Mouse (Mus musculus) brown adipose tissue, adult 24 weeks (tissue): ENCODE measurements around the gene Kdsr. TPM values are rescaled to one million over a fixed set of nuclear protein-coding genes. Genes with fewer than 3 reads are reported as not detected.
A peak's percentile ranks its signal among the peaks of the same experiment; 100 is the strongest.

Experiments used
- H3K27ac ChIP-seq: fragments of 200-500 bp; replicated peaks from 2 replicates; pipeline ENCODE4 v1.5.1; 2012; ENCODE audit warnings: low read depth, mild to moderate bottlenecking, low read length
- H3K4me1 ChIP-seq: fragments of 200-500 bp; 2 replicates; pipeline ENCODE4 v1.6.1; 2012; ENCODE audit warnings: low read length, mixed read lengths; ENCODE audit not compliant: control insufficient read depth, insufficient read depth, insufficient read length
- H3K4me3 ChIP-seq: fragments of 200-500 bp; 2 replicates; pipeline ENCODE4 v1.5.1; 2012; ENCODE audit warnings: low read depth, mild to moderate bottlenecking, low read length, moderate library complexity; ENCODE audit not compliant: insufficient read depth
- polyA plus RNA-seq: library from polyadenylated mRNA; stranded (reverse); fragments of >200 nt; gene quantifications from 2 replicates; pipeline ENCODE4 v1.2.4, GENCODE M21; 2012; ENCODE audit not compliant: missing spikeins, insufficient read depth, insufficient read length

Kdsr gene
- polyA plus RNA-seq, 1 experiment = 34.1 TPM

DNA sequence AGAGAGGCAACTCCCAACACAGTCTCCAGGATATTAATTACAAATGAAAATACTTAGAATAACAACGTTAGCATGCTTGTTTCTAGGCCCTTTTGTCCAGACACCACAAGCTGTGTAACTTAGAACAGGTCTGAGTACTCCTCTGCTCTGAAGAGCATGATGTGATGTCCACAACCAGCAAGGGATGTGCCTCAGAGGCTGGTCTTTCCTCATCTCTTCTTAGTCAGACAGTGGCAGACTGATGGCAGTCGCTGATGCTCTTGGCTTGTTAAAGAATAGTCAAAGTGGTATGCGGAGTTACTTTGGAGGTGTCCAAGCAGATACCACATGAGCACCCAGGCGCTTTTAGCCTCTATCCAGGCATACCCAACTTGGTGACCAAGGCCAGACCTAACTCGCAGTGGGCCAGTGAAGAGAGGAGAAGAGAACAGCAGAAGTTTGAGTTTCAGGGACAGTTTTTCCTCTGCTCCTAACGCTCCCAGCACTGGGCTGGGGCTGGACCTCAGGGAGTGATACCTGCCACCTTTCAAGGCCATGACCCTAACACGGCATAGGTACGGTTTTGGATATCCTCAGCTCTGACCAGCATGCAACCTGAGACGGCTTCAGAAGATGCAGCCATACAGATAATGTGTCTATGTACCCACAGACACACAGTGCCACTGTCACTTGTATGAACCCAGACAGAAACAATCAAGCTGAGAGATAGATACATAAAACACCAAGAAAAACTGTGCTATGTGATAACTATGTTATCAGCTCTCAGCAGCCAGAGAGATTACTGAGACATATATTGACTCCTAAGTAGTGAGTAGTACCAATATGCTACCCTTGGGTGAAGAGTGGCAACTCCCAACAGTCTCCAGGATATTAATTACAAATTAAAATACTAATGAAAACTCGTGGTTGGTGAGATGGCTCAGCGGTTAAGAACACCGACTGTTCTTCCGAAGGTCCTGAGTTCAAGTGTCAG lies 44.1 kb downstream of the Kdsr start:
- H3K4me3 ChIP-seq = no peak overlapping the region
- H3K27ac ChIP-seq = no peak overlapping the region
- peaks cover 3% of the 10 kb centered on the region; the same call in 1 of the 2 replicates for H3K4me1 ChIP-seq

DNA sequence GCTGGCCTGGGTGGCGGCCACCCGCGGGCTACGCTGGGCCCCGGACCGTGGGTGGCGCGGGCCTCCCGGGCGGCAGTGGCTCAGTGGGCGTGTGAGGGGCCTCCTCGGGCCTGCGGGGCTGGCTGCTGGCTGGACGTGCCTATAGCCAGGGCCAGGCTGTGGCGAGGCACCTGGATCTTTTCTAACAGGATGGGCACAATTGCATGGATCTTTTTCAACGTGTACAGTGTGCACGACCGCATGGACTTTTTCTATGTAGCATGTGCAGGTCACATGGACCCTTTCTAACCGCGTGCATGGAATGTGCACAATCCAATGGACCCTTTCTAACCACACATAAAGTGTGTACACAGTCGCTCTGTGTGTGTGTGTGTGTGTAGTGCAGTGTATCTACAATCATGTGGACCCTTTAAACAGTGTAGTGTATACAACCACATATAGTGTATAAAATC lies 45.0 kb downstream of the Kdsr start:
- Histone ChIP-seq H3K4me3 (peak overlapping the region; percentile 91), H3K4me1 (peaks cover 3% of the 10 kb centered on the region; the same call in 1 of the 2 replicates), H3K27ac (peak overlapping the region; percentile 72)

DNA sequence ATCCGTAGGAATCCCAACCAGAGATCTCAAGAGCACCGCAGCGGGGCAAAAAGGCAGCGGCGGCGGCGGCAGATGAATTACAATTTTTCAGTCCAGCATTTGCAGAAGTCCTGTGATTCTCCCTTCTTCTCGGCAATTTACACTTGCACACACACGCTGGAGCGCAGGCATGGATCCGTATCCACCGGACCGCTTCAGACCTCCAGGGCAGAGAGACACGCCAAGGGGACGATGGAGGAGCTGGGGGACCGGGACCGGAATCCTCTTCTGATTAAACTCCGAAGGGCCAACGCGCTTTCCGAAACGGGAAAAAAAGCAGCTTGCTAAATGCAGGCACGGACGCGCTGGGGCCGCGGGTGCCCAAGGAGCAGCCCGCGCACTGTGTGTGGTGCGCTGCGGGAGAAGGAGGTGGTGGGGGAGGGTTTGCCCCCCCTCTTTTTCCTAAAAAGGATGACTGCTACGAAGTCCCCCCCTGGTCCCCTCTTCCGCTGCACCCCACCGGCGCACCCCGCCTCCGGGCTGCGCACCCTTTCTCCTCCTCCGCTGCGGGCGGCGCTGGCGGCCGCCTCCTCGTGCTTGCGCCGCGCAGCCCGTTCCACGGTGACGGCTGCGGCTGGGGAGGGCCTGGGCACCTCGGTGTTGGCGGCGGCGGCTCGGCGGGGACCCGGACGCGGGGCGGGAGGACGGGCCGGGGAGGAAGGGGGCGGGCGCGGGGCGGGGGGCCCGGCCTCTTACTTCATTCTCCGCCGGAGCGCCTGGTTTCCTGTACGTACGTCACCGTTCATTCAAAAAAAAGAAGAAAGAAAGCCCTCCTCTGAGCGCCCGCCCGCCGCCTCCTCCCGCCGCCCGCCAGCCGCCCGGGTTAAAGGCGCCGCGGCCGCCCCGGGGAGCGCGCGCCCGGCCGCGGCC lies 45.7 kb downstream of the Kdsr start, which contains the start of gene Bcl2:
Gene Bcl2 (minus strand): TSS at position 654 of the 909 bp plus-strand sequence.
- H3K4me1 ChIP-seq = peaks cover 3% of the 10 kb centered on the region; the same call in 1 of the 2 replicates
- H3K4me3 ChIP-seq = peak within 1 kb of the TSS; percentile 91

DNA sequence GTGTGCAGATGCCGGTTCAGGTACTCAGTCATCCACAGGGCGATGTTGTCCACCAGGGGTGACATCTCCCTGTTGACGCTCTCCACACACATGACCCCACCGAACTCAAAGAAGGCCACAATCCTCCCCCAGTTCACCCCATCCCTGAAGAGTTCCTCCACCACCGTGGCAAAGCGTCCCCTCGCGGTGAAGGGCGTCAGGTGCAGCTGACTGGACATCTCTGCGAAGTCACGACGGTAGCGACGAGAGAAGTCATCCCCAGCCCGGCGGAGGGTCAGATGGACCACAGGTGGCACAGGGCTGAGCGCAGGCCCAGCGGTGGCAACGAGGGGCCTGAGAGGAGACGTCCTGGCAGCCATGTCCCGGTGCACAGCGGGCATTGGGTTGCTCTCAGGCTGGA lies 47.2 kb downstream of the Kdsr start:
- Histone ChIP-seq H3K4me1 (peaks cover 3% of the 10 kb centered on the region; the same call in 1 of the 2 replicates), H3K27ac (no peak overlapping the region), H3K4me3 (peak overlapping the region; percentile 56)

More for the DNA sequence above, 45.7 kb downstream of the Kdsr start, which contains the start of gene Bcl2:
- H3K27ac ChIP-seq = peak within 1 kb of the TSS; percentile 72

DNA sequence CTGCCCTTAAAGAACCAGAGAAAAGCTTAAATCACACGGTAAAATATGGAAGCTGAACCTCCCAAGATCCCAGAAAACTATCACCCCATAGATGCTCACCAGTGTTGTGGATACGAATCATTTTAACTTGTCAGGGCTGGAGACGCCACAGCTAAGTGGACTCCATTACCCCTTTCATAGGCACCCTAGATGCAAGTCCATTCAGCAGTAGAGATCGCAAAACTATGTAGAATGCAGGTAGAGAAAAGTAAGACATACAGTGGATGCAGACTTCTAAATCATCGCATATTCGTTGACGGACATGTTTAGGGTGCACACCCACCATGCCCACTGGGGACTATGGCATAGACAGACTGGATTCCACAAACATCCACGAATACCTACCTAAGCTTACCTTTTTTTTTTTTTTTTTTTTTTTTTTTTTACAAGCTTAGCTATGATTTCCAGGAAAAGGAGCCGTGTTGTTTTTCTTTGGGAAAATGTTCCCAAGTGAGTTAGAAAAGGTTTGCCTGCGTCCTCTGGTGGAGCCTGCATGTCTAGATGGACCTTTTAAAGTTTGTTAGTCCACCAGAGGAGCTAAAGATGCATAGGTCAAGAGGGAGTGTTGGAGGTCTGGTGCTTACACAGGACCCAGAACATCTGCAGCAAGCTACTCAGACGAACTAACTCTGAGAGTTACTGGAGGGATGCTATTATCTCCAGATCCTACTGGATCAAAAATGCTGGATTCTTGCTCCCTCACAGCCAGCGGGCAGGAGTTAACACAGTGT lies 48.0 kb downstream of the Kdsr start:
- no peak overlapping the region for H3K27ac ChIP-seq
- H3K4me3 ChIP-seq = peak overlapping the region; percentile 56; the same call in 1 of the 2 replicates
- H3K4me1 ChIP-seq = peaks cover 3% of the 10 kb centered on the region; the same call in 1 of the 2 replicates

DNA sequence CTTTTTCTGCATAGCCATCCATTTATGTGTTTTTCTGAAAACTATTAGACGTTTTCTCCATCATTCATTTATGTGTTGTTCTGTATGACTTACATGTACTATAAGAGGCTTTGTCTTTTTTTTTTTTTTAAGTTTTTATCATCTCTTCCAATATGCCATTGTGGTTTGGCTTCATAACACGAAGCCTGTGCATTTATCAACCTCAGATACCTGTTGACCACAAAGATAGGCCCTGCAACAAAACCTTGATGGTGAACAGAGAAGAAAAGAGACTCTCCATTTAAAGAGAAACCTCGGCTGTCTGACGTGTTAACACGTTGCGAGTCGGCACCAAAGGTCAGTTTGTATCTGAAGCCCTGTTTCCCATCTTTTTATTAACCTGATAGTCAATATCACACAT lies 49.3 kb downstream of the Kdsr start:
- peaks cover 3% of the 10 kb centered on the region; the same call in 1 of the 2 replicates for H3K4me1 ChIP-seq
- H3K4me3 ChIP-seq = no peak overlapping the region
- H3K27ac ChIP-seq = no peak overlapping the region

DNA sequence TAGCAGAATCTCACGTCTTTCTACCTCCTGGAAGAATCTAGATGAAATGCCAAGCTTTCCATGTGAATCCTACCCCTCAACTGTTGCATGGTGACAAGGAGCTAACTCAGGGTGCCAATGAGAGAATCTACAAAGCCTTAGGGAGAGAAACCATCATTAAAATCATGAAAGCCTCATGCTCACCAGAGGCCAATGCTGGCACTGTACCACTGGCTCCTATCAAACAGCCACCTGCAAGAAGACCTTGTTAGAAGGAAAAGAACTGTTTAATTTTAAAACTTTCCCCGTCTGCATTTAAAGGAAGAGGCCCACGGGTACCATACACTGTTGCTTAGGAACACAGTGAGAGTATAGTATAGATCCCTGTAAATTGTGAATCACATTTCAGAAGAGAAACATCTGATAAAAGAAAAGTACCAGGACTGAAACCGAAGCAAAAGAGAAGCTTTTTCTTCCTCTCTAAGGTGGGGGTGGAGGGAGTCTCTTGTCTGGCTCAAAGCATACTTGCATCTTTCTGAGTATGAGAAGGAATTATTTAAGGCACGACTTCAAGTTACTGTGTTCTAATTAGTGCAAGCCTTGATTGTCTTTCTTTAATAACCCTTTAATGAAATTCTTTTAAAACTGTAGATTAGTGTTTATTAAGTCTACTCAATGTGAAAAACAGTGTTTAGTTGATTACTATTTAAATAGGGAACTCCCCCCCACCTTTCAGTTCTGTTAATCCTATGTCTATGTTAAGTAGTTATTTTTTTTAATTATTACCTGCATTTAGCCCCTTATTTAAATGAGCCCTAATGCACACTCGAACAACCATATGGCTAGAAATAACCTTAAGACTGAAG lies 52.3 kb downstream of the Kdsr start:
- peaks cover 3% of the 10 kb centered on the region; the same call in 1 of the 2 replicates for H3K4me1 ChIP-seq
- no peak overlapping the region for H3K4me3 ChIP-seq
- H3K27ac ChIP-seq = no peak overlapping the region

DNA sequence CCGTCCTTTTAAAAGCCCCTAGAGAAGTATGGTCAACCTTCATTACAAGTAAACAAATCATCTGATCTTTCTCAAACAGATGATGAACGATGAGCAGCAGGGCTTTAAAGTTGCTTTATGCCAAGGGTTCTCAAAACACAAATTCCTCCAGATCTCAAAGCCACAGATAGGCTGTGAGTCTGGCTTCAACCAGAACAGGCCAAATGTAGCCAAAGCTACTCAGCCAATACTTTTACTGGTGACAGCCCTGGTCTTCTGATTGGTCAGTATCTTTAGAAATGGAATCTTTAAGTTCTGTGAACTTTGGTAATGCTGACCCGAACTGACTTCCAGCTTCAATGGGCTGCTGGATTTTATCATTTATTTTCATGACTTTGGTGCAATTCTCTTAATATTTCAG lies 56.3 kb downstream of the Kdsr start:
- Histone ChIP-seq H3K4me1 (no peaks in the 10 kb centered on the region), H3K27ac (no peak overlapping the region), H3K4me3 (no peak overlapping the region)

DNA sequence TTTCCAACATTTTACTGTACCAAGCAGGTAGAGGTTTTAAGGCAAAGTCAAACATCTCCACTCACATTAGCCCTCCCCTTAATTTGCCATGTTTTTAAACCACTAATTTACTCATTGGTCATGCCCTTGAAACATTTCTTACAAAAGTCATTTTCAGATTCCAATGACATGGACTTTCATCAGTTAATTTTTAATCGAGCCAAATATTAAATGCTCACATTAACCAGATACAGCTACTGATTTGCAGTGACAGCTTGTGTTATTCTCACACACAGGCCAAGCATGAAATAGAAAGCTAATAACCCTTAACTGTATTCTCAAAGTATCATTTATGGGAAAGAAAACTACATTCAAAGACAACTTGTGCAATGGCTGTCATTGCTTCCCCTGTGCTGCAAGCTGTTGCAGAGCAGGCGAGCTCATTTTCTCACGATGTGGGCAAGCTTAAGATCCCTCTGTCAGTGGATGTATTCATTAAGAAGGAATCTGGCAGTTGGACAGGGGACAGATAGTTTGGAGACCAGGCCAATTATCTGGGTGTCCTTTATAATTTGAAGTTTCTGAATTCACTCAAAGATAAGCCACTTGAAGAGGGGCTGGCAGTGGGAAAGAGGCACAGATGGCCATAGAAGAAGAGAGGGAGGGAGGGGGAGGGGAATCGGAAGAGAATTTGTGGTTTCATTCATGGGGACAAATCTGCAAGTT lies 56.9 kb downstream of the Kdsr start:
- Histone ChIP-seq H3K4me1 (no peaks in the 10 kb centered on the region), H3K4me3 (no peak overlapping the region), H3K27ac (no peak overlapping the region)

DNA sequence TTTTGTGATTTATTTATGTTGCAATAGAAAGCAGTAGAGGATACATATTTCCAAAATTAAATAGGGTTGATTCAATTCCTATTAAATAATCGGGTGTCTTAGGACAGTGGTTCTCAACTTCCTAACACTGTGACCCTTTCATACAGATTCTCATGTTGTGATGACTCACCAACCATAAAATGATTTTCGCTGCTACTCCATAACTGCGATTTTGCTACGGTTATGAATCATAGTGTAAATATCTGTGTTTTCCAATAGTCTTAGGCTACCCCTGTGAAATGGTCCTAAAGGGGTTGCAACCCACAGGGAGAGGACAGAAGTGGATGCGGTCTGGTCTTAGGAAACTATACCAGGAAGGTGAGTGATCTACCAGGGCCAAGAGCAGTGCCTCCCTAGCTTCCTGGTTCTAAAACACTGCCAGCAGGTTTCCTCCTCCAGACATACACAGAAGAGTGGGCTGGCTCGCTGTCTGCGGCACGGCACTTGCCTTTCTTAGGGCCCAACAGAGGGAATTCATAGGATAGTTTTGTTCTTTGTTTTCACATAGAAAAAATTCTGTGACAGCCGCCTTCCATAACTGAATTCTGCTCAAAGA lies 58.9 kb downstream of the Kdsr start:
- H3K4me3 ChIP-seq = no peak overlapping the region
- H3K27ac ChIP-seq = no peak overlapping the region
- peaks cover 1% of the 10 kb centered on the region; the same call in 1 of the 2 replicates for H3K4me1 ChIP-seq

DNA sequence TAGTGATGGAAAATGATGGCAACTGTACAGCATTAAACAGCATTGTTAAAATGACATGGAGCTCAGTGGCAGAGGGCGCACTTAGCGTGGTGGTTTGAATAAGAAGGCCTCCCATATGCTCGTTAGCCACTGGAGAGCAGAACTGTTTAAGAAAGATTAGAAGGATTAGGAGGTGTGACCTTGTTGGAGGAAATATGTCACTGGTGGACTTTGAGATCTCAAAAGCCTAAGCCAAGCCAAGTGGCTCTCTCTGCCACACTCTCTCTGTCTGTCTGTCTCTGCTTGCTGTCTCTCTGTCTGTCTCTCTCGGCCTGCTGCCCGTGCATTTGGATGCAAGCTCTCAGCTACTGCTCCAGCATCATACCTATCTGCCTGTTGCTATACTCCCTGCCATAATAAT lies 63.1 kb downstream of the Kdsr start:
- Histone ChIP-seq H3K27ac (no peak overlapping the region), H3K4me1 (peaks cover 13% of the 10 kb centered on the region; the same call in 1 of the 2 replicates), H3K4me3 (no peak overlapping the region)

DNA sequence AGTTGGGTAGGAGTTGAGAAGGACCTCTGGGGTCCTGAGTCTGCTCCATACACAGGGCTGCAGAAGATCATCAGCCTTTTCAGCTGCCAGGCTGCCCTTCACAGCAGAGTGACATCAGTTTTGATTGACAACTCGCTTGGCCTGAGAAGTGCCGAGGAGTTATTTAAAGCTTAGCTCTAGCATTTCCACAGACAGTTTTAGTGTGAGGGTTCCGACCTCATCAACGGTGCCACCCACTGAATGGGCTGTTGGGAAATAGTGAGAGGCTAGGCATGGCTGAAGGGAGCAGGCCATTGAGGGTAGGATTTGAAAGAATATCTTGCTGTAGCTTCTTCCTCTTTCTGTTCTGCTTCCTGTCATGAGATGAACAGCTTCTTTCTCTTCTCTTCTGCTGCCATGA lies 63.9 kb downstream of the Kdsr start:
- no peak overlapping the region for H3K4me3 ChIP-seq
- no peak overlapping the region for H3K27ac ChIP-seq
- H3K4me1 ChIP-seq = peaks cover 13% of the 10 kb centered on the region; the same call in 1 of the 2 replicates

DNA sequence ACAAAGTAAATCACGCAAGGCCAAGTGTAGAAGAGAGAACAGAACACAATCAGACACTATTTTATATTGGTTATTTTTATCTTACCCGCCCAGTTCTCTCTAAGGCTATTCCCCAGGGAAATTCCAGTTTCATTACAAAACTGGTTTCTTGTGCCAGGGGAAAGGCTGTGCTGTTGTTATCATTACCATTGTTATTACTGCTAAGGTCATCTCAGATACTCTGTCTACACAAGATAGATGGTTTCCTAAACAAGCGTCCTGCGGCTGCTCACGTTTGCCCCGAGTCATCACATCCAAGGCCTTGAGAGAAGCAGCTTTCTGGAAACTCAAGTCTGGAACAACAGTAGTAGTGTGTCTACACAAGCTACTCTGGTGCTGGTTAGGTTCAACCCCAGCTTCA lies 65.2 kb downstream of the Kdsr start:
- peak overlapping the region; percentile 28; the same call in 1 of the 2 replicates for H3K27ac ChIP-seq
- H3K4me3 ChIP-seq = no peak overlapping the region
- peaks cover 13% of the 10 kb centered on the region; the same call in 1 of the 2 replicates for H3K4me1 ChIP-seq
